Mouse (Mus musculus): ENCODE measurements around the gene Rabac1. TPM values are rescaled to one million over a fixed set of nuclear protein-coding genes. Genes with fewer than 3 reads are reported as not detected.

The Rabac1 gene
- polyA plus RNA-seq, 1 experiment from 2014 or later, result 67.4 TPM

- peaks cover 2% of the 10 kb centered on the region; the same call in 1 of the 2 replicates for H3K36me3 ChIP-seq
- no peak overlapping the region for H3K27ac ChIP-seq
- H3K4me2 ChIP-seq, result peak overlapping the region; percentile 31
- peaks cover 21% of the 10 kb centered on the region for H3K4me1 ChIP-seq
- H3K4me3 ChIP-seq, result no peak overlapping the region
- 0 out of 2 replicates have a peak, but pooled peaks cover 5% of the 10 kb centered on the region for H3K27me3 ChIP-seq (replicated peaks)
- no peak for ATAC-seq
- 16% methylated on average over 9 of the region's 9 CpGs for whole genome bisulfite sequencing (ENCODE audit: insufficient replicate concordance)
- no peak overlapping the region for H3K9ac ChIP-seq
- no peaks in the 10 kb centered on the region for H3K9me3 ChIP-seq (replicated peaks)
Observed at GRCm38 (mm10) chr7:24974893-24975595, 2.5 kb upstream of the Rabac1 start.

- 0 out of 2 replicates have a peak, but pooled peaks cover 3% of the 10 kb centered on the region for H3K27me3 ChIP-seq (replicated peaks)
- WGBS (ENCODE audit: insufficient replicate concordance), result 73% methylated on average over 5 of the region's 5 CpGs
- no peaks in the 10 kb centered on the region for H3K9me3 ChIP-seq (replicated peaks)
- peaks cover 11% of the 10 kb centered on the region; the same call in 1 of the 2 replicates for H3K36me3 ChIP-seq
- no peak overlapping the region for H3K4me3 ChIP-seq
- H3K4me1 ChIP-seq, result peaks cover 21% of the 10 kb centered on the region
- H3K9ac ChIP-seq, result no peak overlapping the region
- H3K4me2 ChIP-seq, result no peak overlapping the region
- no peak overlapping the region for H3K27ac ChIP-seq
- no peak for ATAC-seq
Observed at GRCm38 (mm10) chr7:24973902-24974301, 1.3 kb upstream of the Rabac1 start.

GRCm38 (mm10) chr7:24973208-24973607 is 654 bp upstream of the Rabac1 start:
- no peaks in the 10 kb centered on the region for H3K27me3 ChIP-seq (replicated peaks)
- no peak for ATAC-seq
- WGBS (ENCODE audit: insufficient replicate concordance), result 72% methylated on average over 4 of the region's 4 CpGs
- H3K4me2 ChIP-seq, result peak overlapping the region; percentile 99
- H3K9me3 ChIP-seq (replicated peaks), result no peaks in the 10 kb centered on the region
- H3K4me3 ChIP-seq, result no peak overlapping the region
- H3K36me3 ChIP-seq, result peaks cover 11% of the 10 kb centered on the region; the same call in 1 of the 2 replicates
- 0 out of 2 replicates have a peak overlapping the region, but pooled peaks have one; percentile 5 for H3K9ac ChIP-seq
- peaks cover 21% of the 10 kb centered on the region for H3K4me1 ChIP-seq
- no peak overlapping the region for H3K27ac ChIP-seq

- 7% methylated on average over 19 of the region's 19 CpGs for WGBS (ENCODE audit: insufficient replicate concordance)
- Histone ChIP-seq H3K27me3 (replicated peaks) (peaks cover 3% of the 10 kb centered on the region; the same call in 1 of the 2 replicates), H3K36me3 (peaks cover 11% of the 10 kb centered on the region; the same call in 1 of the 2 replicates), H3K4me3 (peak overlapping the region; percentile 83), H3K4me2 (peak overlapping the region; percentile 99), H3K9me3 (replicated peaks) (no peaks in the 10 kb centered on the region), H3K27ac (peak overlapping the region; percentile 89), H3K9ac (peak overlapping the region; percentile 81), H3K4me1 (peaks cover 21% of the 10 kb centered on the region)
- peak; percentile 0; the same call in 1 of the 2 replicates for ATAC-seq
Observed at GRCm38 (mm10) chr7:24971261-24971971, 1.1 kb downstream of the Rabac1 start.

- Histone ChIP-seq H3K4me2 (no peak overlapping the region), H3K9ac (no peak overlapping the region), H3K27me3 (replicated peaks) (peaks cover 3% of the 10 kb centered on the region; the same call in 1 of the 2 replicates), H3K4me1 (peaks cover 21% of the 10 kb centered on the region), H3K36me3 (peaks cover 11% of the 10 kb centered on the region; the same call in 1 of the 2 replicates), H3K4me3 (no peak overlapping the region), H3K27ac (no peak overlapping the region), H3K9me3 (replicated peaks) (no peaks in the 10 kb centered on the region)
- WGBS (ENCODE audit: insufficient replicate concordance), result 85% methylated on average over 3 of the region's 3 CpGs
- no peak for ATAC-seq
Observed at GRCm38 (mm10) chr7:24970341-24970740, 2.2 kb downstream of the Rabac1 start.

GRCm38 (mm10) chr7:24969805-24970204 is 2.7 kb downstream of the Rabac1 start:
- no peaks in the 10 kb centered on the region for H3K9me3 ChIP-seq (replicated peaks)
- peaks cover 11% of the 10 kb centered on the region; the same call in 1 of the 2 replicates for H3K36me3 ChIP-seq
- no peak overlapping the region for H3K4me2 ChIP-seq
- H3K4me3 ChIP-seq, result no peak overlapping the region
- 75% methylated on average over 12 of the region's 12 CpGs for WGBS (ENCODE audit: insufficient replicate concordance)
- peaks cover 3% of the 10 kb centered on the region; the same call in 1 of the 2 replicates for H3K27me3 ChIP-seq (replicated peaks)
- no peak for ATAC-seq
- H3K27ac ChIP-seq, result no peak overlapping the region
- H3K4me1 ChIP-seq, result peaks cover 21% of the 10 kb centered on the region
- no peak overlapping the region for H3K9ac ChIP-seq

- peaks cover 3% of the 10 kb centered on the region; the same call in 1 of the 2 replicates for H3K27me3 ChIP-seq (replicated peaks)
- H3K27ac ChIP-seq, result no peak overlapping the region
- no peak overlapping the region for H3K9ac ChIP-seq
- no peak overlapping the region for H3K4me3 ChIP-seq
- 72% methylated on average over 6 of the region's 6 CpGs for whole genome bisulfite sequencing (ENCODE audit: insufficient replicate concordance)
- peaks cover 11% of the 10 kb centered on the region; the same call in 1 of the 2 replicates for H3K36me3 ChIP-seq
- H3K4me2 ChIP-seq, result no peak overlapping the region
- H3K4me1 ChIP-seq, result peaks cover 19% of the 10 kb centered on the region
- H3K9me3 ChIP-seq (replicated peaks), result no peaks in the 10 kb centered on the region
- no peak for ATAC-seq
Observed at GRCm38 (mm10) chr7:24968463-24968862, 4.1 kb downstream of the Rabac1 start.

GRCm38 (mm10) chr7:24967966-24968365 is 4.6 kb downstream of the Rabac1 start:
- H3K36me3 ChIP-seq, result peaks cover 11% of the 10 kb centered on the region; the same call in 1 of the 2 replicates
- peaks cover 3% of the 10 kb centered on the region; the same call in 1 of the 2 replicates for H3K27me3 ChIP-seq (replicated peaks)
- no peaks in the 10 kb centered on the region for H3K9me3 ChIP-seq (replicated peaks)
- no peak overlapping the region for H3K4me3 ChIP-seq
- H3K9ac ChIP-seq, result no peak overlapping the region
- H3K4me1 ChIP-seq, result peaks cover 16% of the 10 kb centered on the region
- no peak overlapping the region for H3K4me2 ChIP-seq
- ATAC-seq, result no peak
- WGBS (ENCODE audit: insufficient replicate concordance), result 64% methylated on average over 8 of the region's 8 CpGs
- H3K27ac ChIP-seq, result no peak overlapping the region

GRCm38 (mm10) chr7:24964897-24965535 is 7.5 kb downstream of the Rabac1 start:
- 13% methylated on average over 5 of the region's 5 CpGs for WGBS (ENCODE audit: insufficient replicate concordance)
- Histone ChIP-seq H3K9ac (no peak overlapping the region), H3K9me3 (replicated peaks) (no peaks in the 10 kb centered on the region), H3K4me3 (no peak overlapping the region), H3K27ac (no peak overlapping the region), H3K27me3 (replicated peaks) (peaks cover 3% of the 10 kb centered on the region; the same call in 1 of the 2 replicates), H3K4me2 (no peak overlapping the region), H3K4me1 (peaks cover 3% of the 10 kb centered on the region; the same call in 1 of the 2 replicates), H3K36me3 (peaks cover 8% of the 10 kb centered on the region; the same call in 1 of the 2 replicates)
- ATAC-seq, result no peak

GRCm38 (mm10) chr7:24964288-24964687 is 8.3 kb downstream of the Rabac1 start:
- H3K27ac ChIP-seq, result no peak overlapping the region
- H3K4me1 ChIP-seq, result peaks cover 3% of the 10 kb centered on the region; the same call in 1 of the 2 replicates
- no peak overlapping the region for H3K9ac ChIP-seq
- ATAC-seq, result no peak
- H3K9me3 ChIP-seq (replicated peaks), result no peaks in the 10 kb centered on the region
- H3K27me3 ChIP-seq (replicated peaks), result peaks cover 3% of the 10 kb centered on the region; the same call in 1 of the 2 replicates
- no peak overlapping the region for H3K4me3 ChIP-seq
- H3K36me3 ChIP-seq, result peaks cover under 1% of the 10 kb centered on the region; the same call in 1 of the 2 replicates
- no peak overlapping the region for H3K4me2 ChIP-seq
- 48% methylated on average over 2 of the region's 2 CpGs for WGBS (ENCODE audit: insufficient replicate concordance)

GRCm38 (mm10) chr7:24955226-24955625 is 17.3 kb downstream of the Rabac1 start:
- 10% methylated on average over 9 of the region's 33 CpGs for WGBS (ENCODE audit: insufficient replicate concordance)
- no peaks in the 10 kb centered on the region for H3K36me3 ChIP-seq
- no peak overlapping the region for H3K9ac ChIP-seq
- no peak for ATAC-seq
- 0 out of 2 replicates have a peak, but pooled peaks cover 3% of the 10 kb centered on the region for H3K9me3 ChIP-seq (replicated peaks)
- H3K4me2 ChIP-seq, result peak overlapping the region; percentile 62
- H3K4me3 ChIP-seq, result 0 out of 2 replicates have a peak overlapping the region, but pooled peaks have one; percentile 44
- H3K27me3 ChIP-seq (replicated peaks), result peaks cover 73% of the 10 kb centered on the region
- no peak overlapping the region for H3K27ac ChIP-seq
- peaks cover 7% of the 10 kb centered on the region; the same call in 1 of the 2 replicates for H3K4me1 ChIP-seq

Data from liver, embryonic 12.5 days (tissue).